Mouse (Mus musculus) midbrain, postnatal 0 days (tissue): ENCODE measurements at regions not wholly inside any gene's neighbourhood (a gene's known extent, or its start where the extent isn't known, plus 50 kb on each side); places are given as distances from the start of the nearest gene placed in this dataset.

Source experiments
- ATAC-seq: fragments of 200-750 bp; cut with Nextera tagmentation; 2 replicates; pipeline ENCODE4 v1.8.0; 2017; ENCODE audit warnings: moderate number of reproducible peaks, mild to moderate bottlenecking, moderate TSS enrichment, moderate library complexity; ENCODE audit not compliant: low FRiP score
- DNase-seq: peaks from one replicate; pipeline ENCODE4 v3.0.0-alpha.2; 2015; ENCODE audit warnings: low spot score
- H3K27ac ChIP-seq: fragments of 300-500 bp; sonication (generic); 2 replicates; pipeline ENCODE4 v1.5.1; 2014; ENCODE audit warnings: low read depth, mild to moderate bottlenecking, low read length, mixed read lengths
- H3K27me3 ChIP-seq: fragments of 300-500 bp; sonication (generic); 2 replicates; pipeline ENCODE4 v1.6.1; 2014; ENCODE audit warnings: low read length, control low read depth, mixed read lengths; ENCODE audit not compliant: insufficient read depth
- H3K36me3 ChIP-seq: fragments of 300-500 bp; sonication (generic); 2 replicates; pipeline ENCODE4 v1.6.1; 2014; ENCODE audit warnings: low read length, control low read depth, mixed read lengths; ENCODE audit not compliant: insufficient read depth
- H3K4me1 ChIP-seq: fragments of 300-500 bp; sonication (generic); 2 replicates; pipeline ENCODE4 v1.6.1; 2014; ENCODE audit warnings: mild to moderate bottlenecking, control low read depth, antibody characterized with exemption, low read length, mixed read lengths; ENCODE audit not compliant: insufficient read depth
- H3K4me2 ChIP-seq: fragments of 300-500 bp; sonication (generic); 2 replicates; pipeline ENCODE4 v1.6.1; 2014; ENCODE audit warnings: low read depth, mild to moderate bottlenecking, low read length, mixed read lengths; ENCODE audit not compliant: poor library complexity, severe bottlenecking
- H3K4me3 ChIP-seq: fragments of 300-500 bp; sonication (generic); 2 replicates; pipeline ENCODE4 v1.5.1; 2014; ENCODE audit warnings: low read depth, mild to moderate bottlenecking, low read length, moderate library complexity
- H3K9ac ChIP-seq: fragments of 300-500 bp; sonication (generic); replicated peaks from 2 replicates; pipeline ENCODE4 v1.6.1; 2014; ENCODE audit warnings: mild to moderate bottlenecking, low read length, moderate library complexity, mixed read lengths; ENCODE audit not compliant: poor library complexity, severe bottlenecking
- H3K9me3 ChIP-seq: fragments of 300-500 bp; sonication (generic); 2 replicates; pipeline ENCODE4 v1.6.1; 2016; ENCODE audit warnings: low read length, control low read depth
- CTCF ChIP-seq: IDR thresholded peaks from 2 replicates; pipeline ENCODE4 v1.5.1; 2016; ENCODE audit warnings: antibody characterized with exemption, mild to moderate bottlenecking
- WGBS: fragments of 180-500 bp; shearing (Covaris S2); extraction: QIAGEN DNeasy Blood & Tissue Kit; methylation state at CpG from one replicate; pipeline ENCODE4 v1.1.7; 2014; 5-methylcytosine and 5-hydroxymethylcytosine counted together

DNA sequence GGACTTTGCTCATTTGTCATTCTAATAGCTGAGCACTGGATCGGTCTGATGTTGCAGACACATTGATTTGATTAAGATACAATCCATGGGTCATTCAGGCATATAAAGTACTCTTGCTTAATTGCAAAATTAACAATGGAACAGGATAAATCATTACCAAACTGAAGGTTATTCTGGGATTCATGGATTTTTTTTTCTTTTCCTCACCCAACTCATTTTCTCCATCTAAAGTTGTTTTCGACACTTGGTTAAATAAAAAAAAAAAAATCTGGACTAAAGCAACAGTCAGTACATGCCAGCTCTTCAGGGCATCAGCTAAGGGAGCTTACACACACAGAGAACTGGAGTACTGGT, 169.8 kb upstream of the Lpp start:
- H3K4me1 ChIP-seq, result no peaks in the 10 kb centered on the region
- H3K9ac ChIP-seq, result no peak overlapping the region
- TF ChIP-seq CTCF, result no peak
- H3K27ac ChIP-seq, result no peak overlapping the region
- whole genome bisulfite sequencing, result 87% methylated on average over 2 of the region's 2 CpGs
- H3K9me3 ChIP-seq, result no peaks in the 10 kb centered on the region
- no peaks in the 10 kb centered on the region for H3K27me3 ChIP-seq
- ATAC-seq (no peak), DNase-seq (no peak)
- H3K36me3 ChIP-seq, result no peaks in the 10 kb centered on the region
- H3K4me3 ChIP-seq, result no peak overlapping the region
- H3K4me2 ChIP-seq, result no peak overlapping the region

DNA sequence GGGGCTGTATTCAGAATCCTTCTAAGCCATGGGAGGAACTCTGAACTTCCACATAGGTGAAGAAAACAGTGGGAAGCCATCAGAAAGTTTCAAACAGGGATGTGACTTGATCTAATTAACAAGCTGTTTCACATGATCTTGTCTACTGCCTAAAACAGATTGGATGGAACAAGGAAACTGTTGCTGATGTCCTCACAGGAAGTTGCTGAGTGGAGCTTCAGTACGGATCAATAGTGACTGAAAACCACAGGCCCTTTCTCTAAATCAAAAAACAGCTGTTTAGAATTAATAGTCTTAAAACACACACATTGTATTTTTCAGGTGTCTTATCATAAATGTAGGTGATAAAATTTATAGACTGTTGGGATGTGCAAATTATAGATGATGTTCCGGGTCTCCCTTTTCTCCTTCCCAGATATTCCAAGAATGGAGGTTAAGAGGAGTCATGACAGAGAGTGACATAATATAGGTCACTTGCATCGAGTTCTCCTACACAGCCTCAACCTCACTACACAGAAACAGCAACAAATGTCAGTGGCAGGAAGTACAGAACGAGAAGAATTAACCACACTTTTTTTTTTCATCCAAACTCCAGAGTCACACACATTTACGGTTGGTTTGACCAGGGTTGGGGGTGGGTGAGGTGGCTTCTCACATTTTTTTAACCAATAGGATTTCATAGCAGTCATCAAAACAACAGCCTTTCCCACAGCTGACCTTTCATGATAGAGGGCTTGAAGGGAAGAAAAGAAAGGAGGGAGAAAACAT, 170.4 kb upstream of the Lpp start:
- H3K4me2 ChIP-seq, result no peak overlapping the region
- no peaks in the 10 kb centered on the region for H3K9me3 ChIP-seq
- ATAC-seq (no peak), DNase-seq (no peak)
- H3K27me3 ChIP-seq, result no peaks in the 10 kb centered on the region
- H3K4me3 ChIP-seq, result no peak overlapping the region
- no peaks in the 10 kb centered on the region for H3K4me1 ChIP-seq
- 84% methylated on average over 5 of the region's 5 CpGs for WGBS
- no peaks in the 10 kb centered on the region for H3K36me3 ChIP-seq
- H3K27ac ChIP-seq, result no peak overlapping the region
- H3K9ac ChIP-seq, result no peak overlapping the region
- no peak for TF ChIP-seq CTCF

DNA sequence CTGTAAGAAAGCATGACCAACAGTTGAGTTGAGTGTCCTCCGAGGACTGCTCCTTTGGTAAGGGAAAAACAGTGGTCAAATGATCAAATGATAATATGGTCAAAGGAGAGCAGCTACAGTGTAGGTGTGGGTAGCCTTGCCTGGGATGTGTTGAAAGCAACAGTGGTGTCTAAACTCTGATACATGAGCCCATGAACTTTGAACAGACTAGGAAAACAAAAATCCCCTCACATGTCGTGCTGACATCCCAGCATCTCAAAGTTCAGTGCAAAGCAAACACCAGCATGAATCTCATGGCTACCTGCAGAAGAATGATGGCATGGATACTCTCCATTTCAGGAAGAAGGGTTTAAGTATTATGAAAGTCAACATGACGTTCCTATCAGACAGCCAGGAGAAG, 171.3 kb upstream of the Lpp start:
- H3K27ac ChIP-seq, result no peak overlapping the region
- H3K4me1 ChIP-seq, result no peaks in the 10 kb centered on the region
- WGBS, result 87% methylated on average over 3 of the region's 3 CpGs
- ATAC-seq (no peak), DNase-seq (no peak)
- H3K9ac ChIP-seq, result no peak overlapping the region
- no peaks in the 10 kb centered on the region for H3K27me3 ChIP-seq
- H3K9me3 ChIP-seq, result no peaks in the 10 kb centered on the region
- no peak for TF ChIP-seq CTCF
- no peaks in the 10 kb centered on the region for H3K36me3 ChIP-seq
- no peak overlapping the region for H3K4me2 ChIP-seq
- H3K4me3 ChIP-seq, result no peak overlapping the region

DNA sequence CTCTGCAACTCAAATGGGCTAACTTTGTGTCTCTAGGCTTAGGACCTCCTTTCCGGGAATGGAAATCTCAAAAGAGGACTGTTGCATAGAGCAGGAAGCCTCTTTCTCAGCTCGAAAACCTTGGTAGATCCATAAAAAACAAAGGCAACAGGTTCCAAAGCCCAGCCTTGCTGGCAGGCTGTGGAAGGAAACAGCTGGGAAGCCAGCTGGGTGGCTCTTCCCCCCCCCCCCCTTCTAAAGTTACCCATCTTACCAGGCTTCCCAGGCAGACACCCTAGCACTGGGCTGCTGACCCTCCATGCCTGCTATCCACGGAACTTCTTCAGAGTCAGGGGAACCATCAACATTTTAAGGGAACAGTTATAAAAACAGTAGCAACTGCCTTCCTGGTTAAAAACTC, 172.7 kb upstream of the Lpp start:
- DNase-seq, result no peak
- Histone ChIP-seq H3K36me3 (no peaks in the 10 kb centered on the region), H3K9me3 (no peaks in the 10 kb centered on the region), H3K4me3 (no peak overlapping the region), H3K9ac (no peak overlapping the region), H3K4me2 (no peak overlapping the region), H3K27ac (no peak overlapping the region), H3K4me1 (no peaks in the 10 kb centered on the region), H3K27me3 (no peaks in the 10 kb centered on the region)
- no peak for TF ChIP-seq CTCF
- WGBS, result 96% methylated on average over 3 of the region's 3 CpGs
- no peak for ATAC-seq

DNA sequence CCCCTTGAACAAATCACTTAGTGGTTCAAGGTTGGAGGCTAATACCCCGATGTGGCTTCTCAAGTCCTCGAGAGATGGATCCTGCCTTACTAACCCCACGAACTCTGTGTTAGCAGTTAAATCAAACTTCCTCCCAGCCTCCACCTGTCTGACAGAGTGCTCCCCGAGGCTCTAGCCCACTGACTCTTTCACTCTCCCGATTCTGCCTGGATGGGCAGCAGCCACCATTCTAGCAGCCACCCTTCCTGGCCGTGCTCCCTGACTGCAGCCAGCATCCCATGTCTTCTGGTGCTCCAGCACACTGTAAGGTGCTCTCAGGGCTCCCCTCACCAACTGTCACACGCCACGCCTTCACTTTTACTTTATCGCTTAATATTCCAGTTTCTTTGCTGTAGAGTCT, 173.6 kb upstream of the Lpp start:
- ATAC-seq, result no peak
- WGBS, result 90% methylated on average over 9 of the region's 9 CpGs
- TF ChIP-seq CTCF, result no peak

DNA sequence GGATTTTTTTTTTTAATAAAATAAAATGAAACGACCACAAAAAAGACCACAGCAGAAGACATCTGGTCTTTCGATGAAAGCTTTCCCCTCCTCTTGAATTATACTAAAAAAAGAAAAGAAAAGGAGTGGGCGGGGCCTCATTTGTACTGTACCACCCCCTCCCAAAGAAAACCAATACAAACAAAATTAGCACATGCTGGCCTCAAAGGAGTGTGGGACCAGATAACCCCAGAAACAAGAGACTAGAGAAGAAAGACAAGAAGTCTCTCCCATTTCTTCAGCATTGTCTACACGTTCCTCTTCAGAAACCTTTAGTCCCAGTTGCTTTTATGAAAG, 174.5 kb upstream of the Lpp start:
- H3K36me3 ChIP-seq, result no peaks in the 10 kb centered on the region

More for the DNA sequence above, 173.6 kb upstream of the Lpp start:
- no peak for DNase-seq
- H3K9ac ChIP-seq, result no peak overlapping the region
- no peak overlapping the region for H3K4me3 ChIP-seq
- H3K4me1 ChIP-seq, result no peaks in the 10 kb centered on the region
- no peak overlapping the region for H3K27ac ChIP-seq
- H3K4me2 ChIP-seq, result no peak overlapping the region
- H3K27me3 ChIP-seq, result no peaks in the 10 kb centered on the region
- no peaks in the 10 kb centered on the region for H3K36me3 ChIP-seq
- H3K9me3 ChIP-seq, result no peaks in the 10 kb centered on the region

More for the DNA sequence above, 174.5 kb upstream of the Lpp start:
- no peak overlapping the region for H3K9ac ChIP-seq
- H3K4me2 ChIP-seq, result no peak overlapping the region
- H3K4me1 ChIP-seq, result no peaks in the 10 kb centered on the region
- DNase-seq (no peak), ATAC-seq (no peak)
- no peak overlapping the region for H3K4me3 ChIP-seq
- H3K27me3 ChIP-seq, result no peaks in the 10 kb centered on the region
- WGBS, result 63% methylated on average over 4 of the region's 4 CpGs
- no peaks in the 10 kb centered on the region for H3K9me3 ChIP-seq
- no peak overlapping the region for H3K27ac ChIP-seq
- no peak for TF ChIP-seq CTCF
